Mouse (Mus musculus) thymus, adult 2 months (tissue): ENCODE measurements around the gene Zbtb20. TPM values are rescaled to one million over a fixed set of nuclear protein-coding genes. Genes with fewer than 3 reads are reported as not detected.
A peak's percentile ranks its signal among the peaks of the same experiment; 100 is the strongest.

Source experiments
- DNase-seq: peaks from one replicate; pipeline ENCODE4 v3.0.0; 2021
- H3K27ac ChIP-seq: fragments of 200-500 bp; 2 replicates; pipeline ENCODE4 v1.5.1; 2012; ENCODE audit warnings: low read length, control low read depth; ENCODE audit not compliant: control insufficient read depth, insufficient read depth
- H3K27me3 ChIP-seq: fragments of 200-500 bp; 2 replicates; pipeline ENCODE4 v1.6.1; 2012; ENCODE audit warnings: mild to moderate bottlenecking, low read length, moderate library complexity, mixed read lengths; ENCODE audit not compliant: control insufficient read depth, insufficient read depth
- H3K36me3 ChIP-seq: fragments of 200-500 bp; 2 replicates; pipeline ENCODE4 v1.6.1; 2012; ENCODE audit warnings: mild to moderate bottlenecking, low read length, moderate library complexity; ENCODE audit not compliant: control insufficient read depth, insufficient read depth
- H3K4me1 ChIP-seq: fragments of 200-500 bp; replicated peaks from 2 replicates; pipeline ENCODE4 v1.6.1; 2012; ENCODE audit warnings: low read length; ENCODE audit not compliant: control insufficient read depth, insufficient read depth
- H3K4me3 ChIP-seq: fragments of 200-500 bp; 2 replicates; pipeline ENCODE4 v1.5.1; 2012; ENCODE audit warnings: mild to moderate bottlenecking, low read length, control low read depth, moderate library complexity; ENCODE audit not compliant: control insufficient read depth, insufficient read depth
- CTCF ChIP-seq: fragments of 200-500 bp; IDR thresholded peaks from 2 replicates; pipeline ENCODE4 v1.5.1; 2012; ENCODE audit warnings: mild to moderate bottlenecking, control low read depth, low read length, moderate library complexity, borderline replicate concordance; ENCODE audit not compliant: control insufficient read depth, poor library complexity, insufficient read depth; ENCODE audit errors: extremely low read depth
- POLR2A ChIP-seq: fragments of 200-500 bp; IDR thresholded peaks from 2 replicates; pipeline ENCODE4 v1.6.1; 2012; ENCODE audit warnings: mild to moderate bottlenecking, low read length, control low read depth, moderate library complexity; ENCODE audit not compliant: control insufficient read depth, poor library complexity, insufficient read depth; ENCODE audit errors: extremely low read depth
- WGBS: fragments of 180-500 bp; shearing (Covaris S2); methylation state at CpG from one replicate; pipeline ENCODE4 v1.1.7; 2018; 5-methylcytosine and 5-hydroxymethylcytosine counted together
- polyA plus RNA-seq: library from polyadenylated mRNA; depleted of rRNA; stranded (reverse); fragments of >200 nt; gene quantifications from 2 replicates; pipeline ENCODE4 v1.2.3, GENCODE M21; 2012

The Zbtb20 gene
- polyA plus RNA-seq, 1 experiment: 19.1 TPM

DNA sequence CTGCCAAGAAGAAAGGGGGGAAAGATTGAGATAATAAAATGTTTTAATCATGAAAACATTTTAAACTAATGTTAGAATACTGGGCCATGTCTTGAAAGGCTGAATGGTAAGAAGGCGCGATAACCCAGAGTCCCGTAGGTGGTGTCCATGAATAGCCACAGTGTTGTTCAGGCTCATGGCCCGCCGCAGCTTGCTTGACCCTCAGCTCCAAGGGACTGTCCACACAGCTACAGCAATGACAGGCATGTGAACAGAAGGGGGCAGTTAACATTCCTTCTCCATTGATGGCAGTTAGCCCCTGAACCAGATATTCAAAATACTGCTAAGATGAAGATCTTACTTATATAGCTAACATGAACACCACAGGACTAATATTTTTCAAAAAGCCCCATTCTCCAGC is 696.5 kb downstream of the Zbtb20 start:
- Histone ChIP-seq H3K27ac (no peak overlapping the region), H3K27me3 (no peaks in the 10 kb centered on the region), H3K4me3 (no peak overlapping the region), H3K4me1 (peaks cover 6% of the 10 kb centered on the region), H3K36me3 (no peaks in the 10 kb centered on the region)
- WGBS: 94% methylated on average over 5 of the region's 5 CpGs
- TF ChIP-seq CTCF (no peak), POLR2A (no peak)
- no peak for DNase-seq

DNA sequence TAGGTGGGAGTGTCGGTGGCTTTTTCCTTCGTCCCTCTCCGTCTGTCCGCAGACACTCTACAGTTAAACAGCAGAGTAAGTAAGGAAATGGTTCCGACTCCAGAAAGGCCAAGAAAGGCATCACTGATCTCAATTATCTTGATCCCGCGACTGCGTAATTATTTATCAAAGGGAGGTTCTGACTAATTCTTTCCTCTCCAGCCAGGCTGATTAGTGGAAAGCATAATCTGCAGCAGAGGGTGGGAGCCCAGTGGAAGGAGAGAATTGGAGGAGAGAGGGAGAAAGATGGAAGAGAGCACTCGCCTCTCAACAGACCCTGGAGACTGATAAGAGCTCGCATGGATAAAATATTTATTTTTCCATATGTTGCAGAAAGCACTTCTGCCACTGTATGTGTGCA is 697.1 kb downstream of the Zbtb20 start:
- Histone ChIP-seq H3K27ac (no peak overlapping the region), H3K36me3 (no peaks in the 10 kb centered on the region), H3K4me1 (peaks cover 6% of the 10 kb centered on the region), H3K4me3 (no peak overlapping the region), H3K27me3 (no peaks in the 10 kb centered on the region)
- DNase-seq: no peak
- TF ChIP-seq POLR2A (no peak), CTCF (no peak)
- 92% methylated on average over 10 of the region's 10 CpGs for WGBS

DNA sequence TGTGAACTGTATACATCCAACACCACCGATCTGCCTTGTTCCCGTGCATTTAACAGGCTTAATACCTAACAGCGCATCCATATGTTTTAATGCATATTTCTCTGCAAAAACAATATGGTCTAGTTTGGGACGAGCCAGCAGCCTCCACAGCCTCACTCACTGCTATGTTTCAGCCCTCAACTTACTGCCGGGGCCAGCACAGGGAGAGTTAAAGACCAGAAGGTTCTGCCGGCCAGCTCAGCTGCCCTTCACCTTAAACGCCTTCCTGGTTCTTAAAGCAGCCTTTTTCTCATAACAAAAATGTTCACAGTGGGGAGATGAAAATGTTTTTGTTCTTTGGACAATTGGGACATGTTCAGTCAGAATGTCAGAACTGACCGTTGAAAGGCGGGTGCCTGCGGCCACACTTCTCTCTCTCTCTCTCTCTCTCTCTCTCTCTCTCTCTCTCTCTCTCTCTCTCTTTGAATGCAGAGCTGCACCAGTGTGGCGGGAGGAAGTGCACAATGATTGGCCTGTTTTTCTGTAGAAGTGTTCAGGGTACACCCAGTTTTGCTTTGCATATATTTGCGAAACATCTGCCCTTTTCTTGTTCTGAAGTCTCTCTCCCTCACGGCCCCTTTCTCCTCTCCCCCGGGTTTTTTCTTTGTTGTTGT is 697.6 kb downstream of the Zbtb20 start:
- no peak for DNase-seq
- Histone ChIP-seq H3K36me3 (no peaks in the 10 kb centered on the region), H3K27ac (peak overlapping the region; percentile 36; the same call in 1 of the 2 replicates), H3K27me3 (no peaks in the 10 kb centered on the region), H3K4me1 (peaks cover 6% of the 10 kb centered on the region), H3K4me3 (no peak overlapping the region)
- no peak for TF ChIP-seq CTCF
- TF ChIP-seq POLR2A: no peak
- WGBS: 71% methylated on average over 14 of the region's 14 CpGs

DNA sequence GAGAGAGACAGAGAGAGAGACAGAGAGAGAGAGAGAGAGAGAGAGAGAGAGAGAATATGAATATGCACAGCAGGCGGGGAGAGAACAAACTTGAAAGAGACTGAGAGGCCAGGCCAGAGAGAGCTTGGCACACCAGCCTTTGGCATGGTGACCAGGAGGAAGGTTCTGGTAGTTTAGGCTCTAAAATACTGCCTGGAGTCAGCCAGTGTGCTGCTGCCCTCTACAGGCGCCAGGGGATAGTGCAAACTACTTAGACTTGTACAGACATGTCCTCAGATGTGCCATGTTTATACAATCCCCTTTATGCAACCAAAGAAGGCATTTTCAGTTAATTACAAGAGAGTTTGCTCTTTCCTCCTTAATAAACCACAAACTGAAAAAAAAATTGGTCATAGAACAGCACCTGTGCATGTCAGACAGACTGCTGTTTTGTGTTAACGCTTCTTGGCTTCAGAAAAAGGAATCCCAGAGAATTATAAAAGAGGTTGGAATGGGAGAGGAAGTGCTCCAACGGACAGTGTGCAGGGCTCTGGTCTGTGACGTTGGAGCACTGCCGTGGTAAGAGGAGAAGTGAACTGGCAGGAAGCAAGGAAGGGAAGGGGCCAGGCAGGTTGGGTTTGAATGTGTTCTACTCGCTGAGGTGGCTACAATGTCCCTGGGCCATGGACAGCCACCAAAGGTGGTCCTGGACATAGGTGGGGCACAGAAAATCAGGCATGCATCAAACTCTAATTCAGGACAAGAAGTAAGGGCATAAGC is 698.5 kb downstream of the Zbtb20 start:
- no peak overlapping the region for H3K27ac ChIP-seq
- no peaks in the 10 kb centered on the region for H3K27me3 ChIP-seq
- H3K4me3 ChIP-seq: no peak overlapping the region
- no peak for TF ChIP-seq POLR2A
- TF ChIP-seq CTCF: no peak
- WGBS: 30% methylated on average over 7 of the region's 7 CpGs
- H3K36me3 ChIP-seq: no peaks in the 10 kb centered on the region
- DNase-seq: peak; percentile 77
- H3K4me1 ChIP-seq: peaks cover 6% of the 10 kb centered on the region

DNA sequence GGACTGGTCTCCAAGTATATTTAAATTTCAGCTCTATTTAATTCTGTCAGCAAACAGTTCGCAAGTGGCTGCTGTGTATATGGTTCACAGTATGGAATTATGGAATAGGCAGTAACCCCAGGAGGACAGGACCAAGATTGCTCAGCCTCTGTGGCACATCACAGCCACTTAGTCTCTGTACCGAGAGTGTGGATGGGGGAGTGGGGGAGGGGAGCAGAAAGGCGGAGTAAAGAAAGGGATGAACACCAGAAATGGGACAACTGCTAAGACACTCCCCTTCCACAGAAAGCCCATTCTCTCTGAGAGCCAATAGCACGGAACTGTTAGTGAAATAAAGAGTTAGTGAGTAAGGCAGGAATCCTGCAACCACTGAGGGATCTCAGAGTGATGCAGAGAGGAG is 699.4 kb downstream of the Zbtb20 start:
- Histone ChIP-seq H3K27me3 (no peaks in the 10 kb centered on the region), H3K4me1 (peaks cover 6% of the 10 kb centered on the region), H3K36me3 (no peaks in the 10 kb centered on the region), H3K27ac (no peak overlapping the region), H3K4me3 (no peak overlapping the region)
- no peak for DNase-seq
- 95% methylated on average over 4 of the region's 4 CpGs for WGBS
- TF ChIP-seq POLR2A (no peak), CTCF (no peak)

DNA sequence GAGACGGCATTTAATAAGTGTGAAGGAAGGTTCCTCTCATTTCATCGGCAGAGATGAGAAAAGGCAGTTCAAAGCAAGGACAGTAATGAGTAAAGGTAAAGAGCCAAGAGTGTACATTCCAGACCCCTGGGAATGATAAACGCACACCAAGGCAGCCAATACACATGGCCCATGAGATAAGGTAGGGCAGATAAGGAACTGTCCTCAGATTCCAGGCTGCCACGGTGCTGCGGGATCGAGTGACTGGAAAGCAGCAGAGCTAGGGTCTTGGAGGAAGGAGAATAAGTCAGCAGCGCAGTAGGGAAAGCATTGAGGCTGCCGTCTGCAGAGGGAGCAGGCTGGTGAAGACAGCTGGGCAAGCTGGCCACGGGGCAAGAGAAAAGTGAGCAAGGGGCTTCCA is 699.8 kb downstream of the Zbtb20 start:
- WGBS: 96% methylated on average over 9 of the region's 9 CpGs

DNA sequence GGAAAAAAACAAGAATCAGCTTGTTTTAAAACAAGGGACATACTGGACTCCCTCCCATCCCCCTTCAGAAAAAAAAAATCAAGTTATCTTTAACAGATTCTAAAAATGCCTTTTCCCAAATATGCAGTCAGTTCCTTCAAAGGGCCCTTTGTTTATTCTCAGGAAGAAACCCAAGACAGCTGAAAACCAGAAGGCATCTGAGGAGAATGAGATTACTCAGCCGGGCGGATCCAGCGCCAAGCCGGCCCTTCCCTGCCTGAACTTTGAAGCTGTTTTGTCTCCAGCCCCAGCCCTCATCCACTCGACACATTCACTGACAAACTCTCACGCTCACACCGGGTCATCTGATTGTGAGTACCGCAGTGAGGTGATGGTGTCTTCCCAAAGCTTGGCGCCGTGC is 701.7 kb downstream of the Zbtb20 start:
- Histone ChIP-seq H3K4me1 (peaks cover 6% of the 10 kb centered on the region), H3K4me3 (no peak overlapping the region), H3K36me3 (no peaks in the 10 kb centered on the region), H3K27ac (no peak overlapping the region), H3K27me3 (no peaks in the 10 kb centered on the region)
- 94% methylated on average over 10 of the region's 10 CpGs for WGBS
- no peak for DNase-seq
- TF ChIP-seq CTCF (no peak), POLR2A (no peak)

More for the DNA sequence above, 699.8 kb downstream of the Zbtb20 start:
- no peak overlapping the region for H3K4me3 ChIP-seq
- TF ChIP-seq POLR2A: no peak
- TF ChIP-seq CTCF: no peak
- no peak for DNase-seq
- H3K27ac ChIP-seq: no peak overlapping the region
- peaks cover 6% of the 10 kb centered on the region for H3K4me1 ChIP-seq
- H3K36me3 ChIP-seq: no peaks in the 10 kb centered on the region
- H3K27me3 ChIP-seq: no peaks in the 10 kb centered on the region
